Mouse (Mus musculus): ENCODE measurements around the gene Gtf3c1.
A peak's percentile ranks its signal among the peaks of the same experiment; 100 is the strongest.

Gene Gtf3c1

DNA sequence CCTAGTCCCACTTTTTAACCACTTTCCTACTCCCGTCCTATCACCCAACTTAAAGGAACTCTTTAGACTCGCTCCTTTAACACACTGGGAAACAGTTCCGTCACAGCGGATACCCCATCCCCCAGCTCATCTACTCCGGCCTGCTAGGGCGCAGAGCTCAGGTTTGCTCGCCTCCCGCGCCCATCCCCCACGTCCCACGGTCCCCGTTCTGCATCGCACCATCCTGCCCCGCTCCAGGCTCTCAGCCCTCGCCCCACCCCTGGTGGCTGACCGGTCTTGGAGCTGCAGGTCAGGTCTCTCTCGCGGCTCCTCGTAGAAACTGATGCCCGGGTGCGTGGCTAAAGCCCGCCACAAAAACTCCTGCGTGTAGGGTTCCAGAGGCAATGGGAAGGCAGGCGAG is 394 bp downstream of the Gtf3c1 start:
- DNase-seq (ENCODE audit: low spot score), result peak; percentile 70

- DNase-seq (ENCODE audit: low spot score), result no peak
These were observed 4.8 kb downstream of the Gtf3c1 start for GRCm38 (mm10) chr7:125702791-125703190.

DNA sequence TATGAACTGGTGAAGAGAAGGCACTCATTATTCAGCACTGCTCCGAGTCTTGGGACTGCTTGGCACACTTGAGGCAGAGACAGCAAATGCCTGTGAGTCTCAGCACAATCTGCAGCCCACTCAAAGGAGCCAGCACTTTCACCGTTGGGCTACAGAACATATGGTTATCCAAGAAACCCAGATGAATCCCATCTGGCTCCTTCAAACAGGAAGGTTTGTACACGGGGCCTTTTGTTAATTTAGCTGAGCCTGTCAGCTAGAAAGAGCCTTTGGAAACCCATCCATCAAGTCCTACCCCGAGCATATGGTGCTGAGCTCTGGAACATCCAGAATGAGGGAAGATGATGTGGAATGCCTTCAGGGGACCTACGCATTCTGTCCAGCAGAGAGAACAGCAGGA is 13.5 kb downstream of the Gtf3c1 start:
- no peak for DNase-seq (ENCODE audit: low spot score)

- no peak for DNase-seq (ENCODE audit: low spot score)
These were observed 17.1 kb downstream of the Gtf3c1 start for GRCm38 (mm10) chr7:125690516-125690915.

GRCm38 (mm10) chr7:125679936-125680335 is 27.6 kb downstream of the Gtf3c1 start:
- no peak for DNase-seq (ENCODE audit: low spot score)

DNA sequence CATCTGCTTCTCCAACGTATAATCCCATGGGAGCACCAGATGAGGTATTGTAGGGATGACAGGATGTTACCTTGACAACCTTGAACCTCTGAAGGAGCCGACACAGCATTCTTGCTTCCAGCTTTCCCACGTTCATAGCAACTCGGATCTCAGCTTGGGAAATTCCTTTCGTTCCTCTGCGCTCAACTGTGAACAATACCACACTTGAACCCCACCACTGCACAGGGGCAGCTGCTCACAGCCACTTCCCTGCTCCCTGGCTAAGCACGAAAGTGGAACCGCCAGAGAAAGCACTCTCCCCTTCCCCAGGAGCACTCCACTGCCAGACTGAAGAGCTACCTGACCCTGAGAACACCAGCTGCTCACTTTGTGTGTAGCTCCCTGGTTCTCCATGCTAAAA is 28.8 kb downstream of the Gtf3c1 start:
- no peak for DNase-seq (ENCODE audit: low spot score)

DNA sequence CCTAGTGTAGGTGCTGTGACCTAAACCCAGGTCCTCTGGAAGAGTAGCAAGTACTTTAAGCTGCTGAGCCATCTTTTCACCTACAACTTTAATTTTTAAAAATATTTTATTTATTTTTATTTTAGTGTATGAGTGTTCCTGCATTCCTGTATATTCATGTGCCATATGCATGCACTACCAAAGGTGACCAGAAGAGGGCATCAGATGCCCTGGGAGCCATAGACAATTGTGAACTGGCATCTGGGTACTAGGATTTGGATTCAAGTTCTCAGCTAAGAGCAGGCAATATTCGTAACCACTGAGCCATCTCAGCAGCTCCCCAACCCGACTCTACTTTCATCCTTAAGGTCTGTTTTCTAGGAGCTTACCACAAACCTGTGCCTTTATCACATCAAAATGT is 32.7 kb downstream of the Gtf3c1 start:
- peak; percentile 75 for DNase-seq (ENCODE audit: low spot score)

- DNase-seq (ENCODE audit: low spot score), result no peak
These were observed 36.2 kb downstream of the Gtf3c1 start for GRCm38 (mm10) chr7:125671396-125671795.

- no peak for DNase-seq (ENCODE audit: low spot score)
These were observed 36.7 kb downstream of the Gtf3c1 start for GRCm38 (mm10) chr7:125670865-125671264.

DNA sequence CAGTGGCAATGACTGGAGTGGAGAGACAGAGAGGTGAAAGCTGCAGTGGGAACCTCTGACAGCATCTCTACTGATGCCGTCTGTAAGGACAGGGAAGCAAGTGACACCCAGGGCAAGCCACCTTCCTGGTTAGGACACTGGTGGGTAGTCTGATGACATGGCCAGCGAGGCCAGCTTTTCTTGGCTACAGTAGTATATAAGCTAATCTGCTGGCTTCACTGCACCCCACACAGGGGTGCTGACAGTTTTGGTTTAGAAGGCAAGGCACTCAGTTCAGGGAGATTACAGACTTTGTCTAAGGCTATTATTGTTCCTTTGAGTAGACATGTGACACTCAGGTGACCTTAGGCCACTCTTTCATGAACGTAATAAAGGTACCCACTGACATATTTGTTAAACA is 43.9 kb downstream of the Gtf3c1 start:
- no peak for DNase-seq (ENCODE audit: low spot score)

DNA sequence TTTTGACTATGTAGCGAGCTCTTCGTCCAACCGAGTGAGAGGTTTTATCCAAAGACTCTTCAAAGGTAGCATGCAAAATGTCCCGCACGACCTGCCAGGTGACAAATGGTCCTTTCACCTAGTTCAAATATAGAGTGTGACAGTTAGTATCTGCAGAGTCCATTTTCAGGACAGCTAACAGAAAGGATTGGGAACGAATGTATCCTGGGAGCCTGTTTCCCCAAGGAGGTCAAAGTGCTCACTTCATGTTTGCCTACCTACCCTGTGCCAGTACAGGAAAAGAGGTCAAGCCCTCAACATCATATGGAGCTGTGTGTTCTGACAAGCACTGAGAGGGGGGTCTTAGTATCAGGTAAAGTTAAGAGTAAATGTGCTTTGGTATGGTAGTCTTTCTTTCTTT is 50.1 kb downstream of the Gtf3c1 start:
- DNase-seq (ENCODE audit: low spot score), result no peak

DNA sequence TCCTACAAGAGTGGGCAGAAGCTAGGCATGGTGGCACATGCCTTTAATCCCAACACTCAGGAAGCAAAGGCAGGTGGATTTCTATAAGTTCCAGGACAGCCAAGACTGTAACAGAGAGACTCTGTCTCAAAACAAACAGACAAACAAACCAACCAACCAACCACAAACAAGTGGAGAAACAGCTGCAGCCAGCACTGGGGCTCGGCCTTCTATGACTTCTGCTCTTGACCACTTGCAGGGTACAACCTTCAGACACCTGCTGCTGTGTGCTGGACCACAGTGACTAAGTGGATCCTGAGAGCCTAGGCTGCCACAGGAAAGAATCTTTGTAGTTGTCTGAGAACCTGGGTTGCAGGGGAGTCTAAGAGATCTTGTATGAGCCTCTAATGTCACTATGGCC is 58.6 kb downstream of the Gtf3c1 start:
- no peak for DNase-seq (ENCODE audit: low spot score)

- DNase-seq (ENCODE audit: low spot score), result no peak
These were observed 62.2 kb downstream of the Gtf3c1 start for GRCm38 (mm10) chr7:125645413-125645812.

GRCm38 (mm10) chr7:125643880-125644279 is 63.7 kb downstream of the Gtf3c1 start:
- no peak for DNase-seq (ENCODE audit: low spot score)

- peak; percentile 77 for DNase-seq (ENCODE audit: low spot score)
These were observed 68.7 kb downstream of the Gtf3c1 start for GRCm38 (mm10) chr7:125638870-125639386.

DNA sequence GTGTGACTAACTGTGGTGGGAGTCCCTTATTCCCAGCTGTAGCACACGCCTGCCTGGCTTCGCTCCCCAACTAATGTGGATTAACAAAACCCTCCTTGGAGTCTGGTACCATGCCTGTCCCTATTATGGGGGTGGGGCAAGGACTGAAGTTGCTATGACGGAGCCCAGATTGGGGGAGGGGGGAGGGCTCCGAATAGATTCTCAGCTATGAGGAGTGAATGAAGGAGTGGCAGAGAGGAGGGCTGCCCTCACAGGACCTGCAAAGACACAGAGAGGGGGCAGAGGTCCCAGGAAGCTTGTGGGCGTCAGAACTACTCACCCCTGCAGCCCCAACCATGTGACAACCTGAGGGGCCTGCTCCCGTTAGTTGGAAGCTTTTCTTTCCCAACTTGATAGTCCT is 69.2 kb downstream of the Gtf3c1 start:
- DNase-seq (ENCODE audit: low spot score), result no peak

DNA sequence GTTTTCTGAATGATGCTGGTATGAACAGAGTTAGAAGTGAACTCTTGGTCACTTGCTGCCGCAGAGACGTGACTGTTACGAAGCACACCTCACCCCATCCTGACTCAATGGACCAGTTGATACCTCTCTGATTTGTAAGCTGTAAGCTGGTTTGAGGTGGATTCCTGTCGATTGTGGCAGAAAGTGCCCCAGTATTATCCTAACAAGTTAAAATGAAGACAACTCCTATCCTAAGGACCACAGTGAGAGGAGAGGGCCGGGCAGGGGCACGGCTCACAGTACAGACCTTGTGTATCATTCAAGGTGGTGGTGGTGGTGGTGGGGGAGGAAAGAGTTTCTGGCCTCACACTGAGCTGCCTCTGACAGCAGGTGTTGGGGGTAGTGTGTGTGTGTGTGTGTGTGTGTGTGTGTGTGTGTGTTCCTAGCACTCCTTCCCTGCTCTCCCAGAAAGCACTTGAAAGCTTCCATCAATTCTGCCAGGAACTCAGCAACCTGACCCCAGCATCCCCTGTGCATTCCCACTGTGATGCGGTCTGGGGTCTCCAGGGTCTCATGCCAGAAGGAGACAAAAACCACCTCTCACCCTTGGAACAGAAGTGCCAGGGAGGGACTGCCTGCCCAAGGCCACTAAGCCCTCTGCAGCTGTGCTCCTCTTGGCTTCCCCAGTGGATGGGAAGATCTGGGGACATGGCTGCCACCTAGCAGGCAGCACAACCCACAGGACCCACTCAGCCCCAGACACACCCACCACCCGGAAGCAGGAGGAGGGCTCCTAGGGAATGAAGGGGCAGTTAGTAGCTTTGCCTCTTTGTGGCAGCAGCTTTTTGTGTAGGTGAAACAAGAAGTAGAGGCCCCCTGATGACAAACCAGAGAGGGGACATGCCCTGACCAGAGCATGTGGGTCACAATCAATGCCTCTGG is 70.1 kb downstream of the Gtf3c1 start:
- no peak for DNase-seq (ENCODE audit: low spot score)

DNA sequence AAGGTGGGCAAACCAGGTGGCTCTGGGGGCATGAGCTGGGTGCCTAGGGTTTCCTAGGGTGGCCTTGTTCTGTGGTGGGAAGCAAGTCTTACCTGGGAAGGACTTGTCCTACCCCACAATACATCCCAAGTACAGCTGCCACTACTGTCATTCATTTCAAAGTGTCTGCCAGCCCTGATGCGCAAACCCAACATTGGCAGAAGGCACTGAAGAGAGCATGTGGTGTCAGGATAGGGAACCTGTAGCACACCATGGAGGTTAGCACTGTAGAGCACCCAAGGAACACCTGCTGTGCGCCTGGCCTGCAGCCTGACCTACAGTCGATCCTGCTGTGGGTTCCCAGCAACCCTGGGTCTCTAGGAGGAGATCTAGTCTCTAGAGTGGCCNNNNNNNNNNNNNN is 76.6 kb downstream of the Gtf3c1 start:
- no peak for DNase-seq (ENCODE audit: low spot score)

DNA sequence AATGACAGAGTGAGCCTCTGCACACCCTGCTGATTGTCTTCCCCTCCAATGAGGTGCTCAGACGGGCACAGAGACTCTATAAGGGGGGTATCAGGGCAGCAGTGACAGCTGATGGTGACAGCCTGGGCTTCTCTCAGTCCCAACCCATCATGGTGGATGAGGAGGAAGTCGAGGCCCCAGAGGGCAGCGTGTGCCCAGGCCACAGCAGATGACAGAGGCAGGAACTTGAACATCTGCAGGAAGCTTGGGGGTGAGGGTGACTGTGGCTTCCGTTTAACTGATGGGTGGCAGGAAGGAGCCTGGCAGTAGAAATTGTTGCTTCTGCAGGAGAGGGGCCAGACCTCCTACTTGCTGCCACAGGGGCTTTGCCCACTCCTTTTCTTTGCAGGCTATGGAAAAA is 77.3 kb downstream of the Gtf3c1 start:
- DNase-seq (ENCODE audit: low spot score), result no peak

GRCm38 (mm10) chr7:125625829-125626228 is 81.8 kb downstream of the Gtf3c1 start:
- DNase-seq (ENCODE audit: low spot score), result no peak

DNA sequence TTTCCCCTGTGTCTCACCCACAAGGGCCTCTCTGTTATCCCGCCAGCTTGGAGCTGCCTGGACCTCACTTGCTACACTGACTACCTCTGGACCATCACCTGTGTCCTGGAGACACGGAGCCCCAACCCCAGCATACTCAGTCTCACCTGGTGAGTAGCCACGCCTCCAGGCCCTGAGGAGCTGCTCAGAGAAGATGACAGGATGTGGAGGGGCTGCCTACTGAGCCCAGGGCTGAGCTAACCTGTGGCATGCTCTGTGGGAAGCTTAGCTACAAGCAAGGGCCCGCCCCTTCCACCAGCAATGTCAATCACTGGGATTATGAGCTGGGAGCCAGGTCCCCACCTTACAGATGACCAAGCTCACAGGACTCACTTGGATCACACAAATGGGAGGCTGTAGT is 82.4 kb downstream of the Gtf3c1 start:
- DNase-seq (ENCODE audit: low spot score), result no peak

GRCm38 (mm10) chr7:125622741-125623685 is 84.6 kb downstream of the Gtf3c1 start:
- DNase-seq (ENCODE audit: low spot score), result no peak

DNA sequence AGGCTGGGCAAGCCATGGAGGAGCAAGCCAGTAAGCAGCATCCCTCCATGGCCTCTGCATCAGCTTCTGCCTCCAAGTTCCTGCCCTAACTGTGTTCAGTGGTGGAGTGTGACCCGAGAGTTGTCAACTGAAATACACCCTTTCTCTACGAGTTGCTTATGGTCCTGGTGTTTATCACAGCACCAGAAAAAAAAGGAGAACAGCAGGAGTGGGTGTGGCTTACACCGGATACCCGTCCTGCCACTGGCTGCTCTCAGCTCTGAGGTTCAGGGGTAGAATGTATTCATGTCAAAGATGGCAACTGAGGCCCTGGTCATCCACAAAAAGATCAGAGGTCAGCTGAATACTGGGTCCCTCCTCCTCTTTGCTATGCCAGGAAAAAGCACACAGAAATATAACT is 87.5 kb downstream of the Gtf3c1 start:
- no peak for DNase-seq (ENCODE audit: low spot score)

Measured in retina, embryonic 14.5 days (tissue).